In genomic region chr10:18370475-18371286, GRCm38 (mm10) we compare ENCODE assay signal across 9 mouse cellular contexts. TPM values are rescaled to one million over a fixed set of nuclear protein-coding genes. Genes with fewer than 3 reads are reported as not detected.
DNase-seq lines count a peak whose midpoint lies in the region; ATAC-seq and TF ChIP-seq lines count a peak whose summit lies in the region.
"Had no signal": no experiment of that assay in that cellular context is flagged by ENCODE, and none has a peak within 500 bp of the region (broad histone marks: within the 10 kb centered on the region; RNA-seq: fewer than 3 reads in every experiment).

No protein-coding gene starts in this region.

- ATAC-seq in intestine, postnatal 0 days: peak; percentile 87
- ATAC-seq in liver, embryonic 14.5 days (ENCODE audit: insufficient read depth): peak; percentile 73

- H3K36me3 ChIP-seq in intestine, postnatal 0 days (ENCODE audit: control insufficient read depth, insufficient read depth): no peaks in the 10 kb centered on the region
- no peaks in the 10 kb centered on the region for H3K36me3 ChIP-seq in liver, embryonic 14.5 days (replicated peaks; ENCODE audit: control insufficient read depth, insufficient read depth, low read depth)

- no peak for TF ChIP-seq CTCF in intestine, postnatal 0 days (IDR thresholded peaks at IDR 0.05; ENCODE audit: low read depth)
- no peak for TF ChIP-seq CTCF in liver, embryonic 14.5 days (IDR thresholded peaks at IDR 0.05; ENCODE audit: low read depth)

- H3K4me3 ChIP-seq in intestine, postnatal 0 days (ENCODE audit: low read depth, low read length): peak overlapping the region; percentile 22; the same call in 1 of the 2 replicates
- no peak overlapping the region for H3K4me3 ChIP-seq in liver, embryonic 14.5 days (ENCODE audit: insufficient read depth in 1 of 2, low read depth in 2 of 2, low read length in 2 of 2)
- H3K4me3 ChIP-seq: gastrocnemius, adult 2 months had no signal

- WGBS in intestine, postnatal 0 days: 19% methylated on average over 17 of the region's 17 CpGs
- WGBS in liver, embryonic 14.5 days (ENCODE audit: insufficient replicate concordance): 48% methylated on average over 17 of the region's 17 CpGs

- 0 out of 2 replicates have a peak overlapping the region, but pooled peaks have one; percentile 37 for H3K9ac ChIP-seq in intestine, postnatal 0 days (ENCODE audit: low read depth, low read length)
- H3K9ac ChIP-seq in liver, embryonic 14.5 days (replicated peaks): no peak overlapping the region

- TF ChIP-seq EP300 in liver, embryonic 14.5 days (IDR thresholded peaks at IDR 0.05; ENCODE audit: low read depth): no peak

- no peaks in the 10 kb centered on the region for H3K4me1 ChIP-seq in intestine, postnatal 0 days (replicated peaks; ENCODE audit: control insufficient read depth, insufficient read depth, low read length)
- H3K4me1 ChIP-seq in liver, embryonic 14.5 days (replicated peaks; ENCODE audit: control insufficient read depth in 2 of 2, insufficient read depth in 2 of 2, low read length in 1 of 2): peaks cover 0 to 9% of the 10 kb centered on the region in 2 experiments; a peak in 2 of 4 replicates

- H3K4me2 ChIP-seq in intestine, postnatal 0 days (replicated peaks; ENCODE audit: low read depth): peak overlapping the region; percentile 60
- H3K4me2 ChIP-seq in liver, embryonic 14.5 days (ENCODE audit: low read depth): peak overlapping the region; percentile 31

- no peaks in the 10 kb centered on the region for H3K27me3 ChIP-seq in intestine, postnatal 0 days (replicated peaks; ENCODE audit: control insufficient read depth, insufficient read depth, low read length)
- no peaks in the 10 kb centered on the region for H3K27me3 ChIP-seq in liver, embryonic 14.5 days (ENCODE audit: control insufficient read depth, insufficient read depth, low read length)

- H3K9me3 ChIP-seq in intestine, postnatal 0 days (ENCODE audit: control insufficient read depth): no peaks in the 10 kb centered on the region
- H3K9me3 ChIP-seq in liver, embryonic 14.5 days (ENCODE audit: control insufficient read depth, low read length): no peaks in the 10 kb centered on the region

- DNase-seq in 3T3-L1 (ENCODE audit: low read depth, low spot score) (peak; percentile 15), adipocyte (ENCODE audit: low spot score) (peak; percentile 3)
- DNase-seq in liver, embryonic 14.5 days (ENCODE audit: low read depth in 3 of 3, low spot score in 3 of 3): peak in 1 of 3 experiments; percentile 11
- DNase-seq in cerebellum, adult 9-10 months: no peak
- DNase-seq in testis, postnatal 14 days (ENCODE audit: low spot score): no peak
- DNase-seq in frontal cortex, postnatal 36 days (ENCODE audit: low spot score in 2 of 2): no peak
- DNase-seq in right cerebral cortex, adult 18-20 months: no peak
- DNase-seq: gastrocnemius, adult 2 months had no signal

- peak overlapping the region; percentile 74 for H3K27ac ChIP-seq in intestine, postnatal 0 days (ENCODE audit: low read depth, low read length)
- H3K27ac ChIP-seq in liver, embryonic 14.5 days: no peak overlapping the region
- H3K27ac ChIP-seq: gastrocnemius, adult 2 months had no signal

RNA-seq across cellular contexts. Expression of gene Nhsl1, which starts 51.9 kb away (rescaled TPM):
- 11.9 and 12.5 TPM in 2 replicates for polyA plus RNA-seq in intestine, postnatal 0 days (2015; fragmentation: Nextera tagmentation; extraction: Ambion mirVana)
- polyA plus RNA-seq in liver, embryonic 14.5 days (2012; rRNA removed): 0.55 and 0.64 TPM in 2 replicates
- polyA plus RNA-seq in liver, embryonic 14.5 days (2014; fragmentation: Nextera tagmentation; extraction: Ambion mirVana): 0.50 and 0.75 TPM in 2 replicates

Comparison
In these comparisons a context has a peak if more than half of its experiments do, and no peak if none do; other contexts are left out.
1. DNase-seq: peak in 3T3-L1 (single experiment) and adipocyte (single experiment); none in cerebellum, adult 9-10 months (single experiment), testis, postnatal 14 days (single experiment), frontal cortex, postnatal 36 days (0 of 2) and right cerebral cortex, adult 18-20 months (single experiment).